Mouse (Mus musculus) ZHBTc4 (cell line): Measurements from ENCODE around the gene Gm9044.
"Not testable (repeated sequence)": the region's sequence is repeated elsewhere in the genome, so short reads cannot be mapped to it uniquely, and the experiment has no call there.

ENCODE experiments used
- DNase-seq: peaks from one replicate; pipeline ENCODE4 v3.0.0-alpha.2; 2011; ENCODE audit warnings: low read depth, low spot score

The Gm9044 gene

DNA sequence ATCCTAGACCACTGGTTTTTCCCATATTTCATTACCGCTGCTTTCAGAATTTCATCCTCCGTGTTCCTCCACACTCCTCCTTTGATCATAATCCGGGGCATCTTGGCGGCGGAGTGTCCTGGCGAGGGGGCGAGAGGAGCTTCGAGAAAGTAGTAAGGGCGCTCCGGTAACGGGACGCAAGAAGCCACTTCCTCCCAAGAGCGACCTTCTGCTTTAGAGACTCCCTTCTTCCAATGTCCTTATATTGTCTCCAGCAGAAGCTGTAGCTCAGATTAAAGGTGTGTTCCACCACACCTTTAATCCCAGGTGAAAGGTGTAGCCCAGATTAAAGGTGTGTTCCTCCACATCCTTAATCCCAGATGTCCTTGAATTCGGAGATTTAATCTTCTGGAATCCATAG is at the start of gene Gm9044:
Gene Gm9044 (minus strand): TSS at position 101 of the 400 bp plus-strand sequence.
- DNase-seq: not testable (repeated sequence)

GRCm38 (mm10) chr10:118370443-118370842 is 38.2 kb upstream of the Gm9044 start:
- peak; percentile 89 for DNase-seq

DNA sequence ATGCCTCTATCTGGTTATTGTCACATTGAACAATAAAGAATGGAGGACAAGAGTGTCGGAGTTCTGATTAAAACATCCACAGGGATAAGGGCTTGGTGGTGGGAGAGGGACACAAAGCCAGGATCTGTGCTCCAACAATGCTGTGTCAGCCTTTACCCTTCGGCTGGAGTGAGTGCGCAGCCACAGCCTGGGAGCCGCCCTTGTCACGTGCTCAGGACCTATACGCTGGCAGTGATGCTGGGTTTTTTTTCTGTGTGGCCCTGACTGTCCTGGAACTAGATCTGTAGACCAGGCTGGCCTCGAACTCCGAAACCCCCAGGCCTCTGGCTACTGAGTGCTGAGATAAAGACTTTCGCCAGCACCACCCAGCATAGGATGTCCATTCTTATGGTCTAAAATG is 37.3 kb upstream of the Gm9044 start:
- DNase-seq: peak; percentile 25

DNA sequence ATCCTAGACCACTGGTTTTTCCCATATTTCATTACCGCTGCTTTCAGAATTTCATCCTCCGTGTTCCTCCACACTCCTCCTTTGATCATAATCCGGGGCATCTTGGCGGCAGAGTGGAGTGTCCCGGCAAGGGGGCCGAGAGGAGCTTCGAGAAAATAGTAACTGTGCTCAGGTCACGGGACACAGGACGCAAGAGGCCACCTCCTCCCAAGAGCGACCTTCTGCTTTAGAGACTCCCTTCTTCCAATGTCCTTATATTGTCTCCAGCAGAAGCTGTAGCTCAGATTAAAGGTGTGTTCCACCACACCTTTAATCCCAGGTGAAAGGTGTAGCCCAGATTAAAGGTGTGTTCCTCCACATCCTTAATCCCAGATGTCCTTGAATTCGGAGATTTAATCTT is 21.8 kb upstream of the Gm9044 start, which contains the start of gene Gm9049:
Gene Gm9049 (minus strand): TSS at position 101 of the 400 bp plus-strand sequence.
- not testable (repeated sequence) for DNase-seq

DNA sequence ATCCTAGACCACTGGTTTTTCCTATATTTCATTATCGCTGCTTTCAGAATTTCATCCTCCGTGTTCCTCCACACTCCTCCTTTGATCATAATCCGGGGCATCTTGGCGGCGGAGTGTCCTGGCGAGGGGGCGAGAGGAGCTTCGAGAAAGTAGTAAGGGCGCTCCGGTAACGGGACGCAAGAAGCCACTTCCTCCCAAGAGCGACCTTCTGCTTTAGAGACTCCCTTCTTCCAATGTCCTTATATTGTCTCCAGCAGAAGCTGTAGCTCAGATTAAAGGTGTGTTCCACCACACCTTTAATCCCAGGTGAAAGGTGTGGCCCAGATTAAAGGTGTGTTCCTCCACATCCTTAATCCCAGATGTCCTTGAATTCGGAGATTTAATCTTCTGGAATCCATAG is 16.4 kb upstream of the Gm9044 start, which contains the start of gene Gm9048:
Gene Gm9048 (minus strand): TSS at position 101 of the 400 bp plus-strand sequence.
- DNase-seq: not testable (repeated sequence)

DNA sequence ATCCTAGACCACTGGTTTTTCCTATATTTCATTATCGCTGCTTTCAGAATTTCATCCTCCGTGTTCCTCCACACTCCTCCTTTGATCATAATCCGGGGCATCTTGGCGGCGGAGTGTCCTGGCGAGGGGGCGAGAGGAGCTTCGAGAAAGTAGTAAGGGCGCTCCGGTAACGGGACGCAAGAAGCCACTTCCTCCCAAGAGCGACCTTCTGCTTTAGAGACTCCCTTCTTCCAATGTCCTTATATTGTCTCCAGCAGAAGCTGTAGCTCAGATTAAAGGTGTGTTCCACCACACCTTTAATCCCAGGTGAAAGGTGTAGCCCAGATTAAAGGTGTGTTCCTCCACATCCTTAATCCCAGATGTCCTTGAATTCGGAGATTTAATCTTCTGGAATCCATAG is 10.9 kb upstream of the Gm9044 start, which contains the start of gene Gm9046:
Gene Gm9046 (minus strand): TSS at position 101 of the 400 bp plus-strand sequence.
- not testable (repeated sequence) for DNase-seq

DNA sequence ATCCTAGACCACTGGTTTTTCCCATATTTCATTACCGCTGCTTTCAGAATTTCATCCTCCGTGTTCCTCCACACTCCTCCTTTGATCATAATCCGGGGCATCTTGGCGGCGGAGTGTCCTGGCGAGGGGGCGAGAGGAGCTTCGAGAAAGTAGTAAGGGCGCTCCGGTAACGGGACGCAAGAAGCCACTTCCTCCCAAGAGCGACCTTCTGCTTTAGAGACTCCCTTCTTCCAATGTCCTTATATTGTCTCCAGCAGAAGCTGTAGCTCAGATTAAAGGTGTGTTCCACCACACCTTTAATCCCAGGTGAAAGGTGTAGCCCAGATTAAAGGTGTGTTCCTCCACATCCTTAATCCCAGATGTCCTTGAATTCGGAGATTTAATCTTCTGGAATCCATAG is 5.5 kb upstream of the Gm9044 start, which contains the start of gene Gm9045:
Gene Gm9045 (minus strand): TSS at position 101 of the 400 bp plus-strand sequence.
- DNase-seq: not testable (repeated sequence)

DNA sequence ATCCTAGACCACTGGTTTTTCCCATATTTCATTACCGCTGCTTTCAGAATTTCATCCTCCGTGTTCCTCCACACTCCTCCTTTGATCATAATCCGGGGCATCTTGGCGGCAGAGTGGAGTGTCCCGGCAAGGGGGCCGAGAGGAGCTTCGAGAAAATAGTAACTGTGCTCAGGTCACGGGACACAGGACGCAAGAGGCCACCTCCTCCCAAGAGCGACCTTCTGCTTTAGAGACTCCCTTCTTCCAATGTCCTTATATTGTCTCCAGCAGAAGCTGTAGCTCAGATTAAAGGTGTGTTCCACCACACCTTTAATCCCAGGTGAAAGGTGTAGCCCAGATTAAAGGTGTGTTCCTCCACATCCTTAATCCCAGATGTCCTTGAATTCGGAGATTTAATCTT is 5.3 kb downstream of the Gm9044 start, which contains the start of gene Gm9040:
Gene Gm9040 (minus strand): TSS at position 101 of the 400 bp plus-strand sequence.
- not testable (repeated sequence) for DNase-seq

DNA sequence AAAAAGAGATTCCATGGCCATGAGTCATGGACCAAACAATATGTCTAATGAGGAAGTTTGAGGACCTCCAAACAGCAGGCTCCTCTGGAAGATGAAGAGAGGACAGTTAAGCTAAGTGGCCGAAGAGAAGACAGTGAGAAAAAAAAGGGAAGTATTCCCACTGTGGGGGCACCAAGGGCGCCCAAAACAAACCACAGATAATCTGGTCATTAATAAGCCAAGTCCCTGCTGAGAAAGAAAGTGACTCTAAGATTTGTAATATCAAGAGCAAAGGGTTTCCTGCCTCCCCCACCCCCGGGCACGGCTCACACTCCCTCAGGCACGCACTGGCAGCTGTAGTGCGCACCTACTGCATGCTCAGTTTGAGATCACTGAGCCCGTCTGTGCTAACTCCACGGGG is 13.2 kb downstream of the Gm9044 start:
- no peak for DNase-seq

DNA sequence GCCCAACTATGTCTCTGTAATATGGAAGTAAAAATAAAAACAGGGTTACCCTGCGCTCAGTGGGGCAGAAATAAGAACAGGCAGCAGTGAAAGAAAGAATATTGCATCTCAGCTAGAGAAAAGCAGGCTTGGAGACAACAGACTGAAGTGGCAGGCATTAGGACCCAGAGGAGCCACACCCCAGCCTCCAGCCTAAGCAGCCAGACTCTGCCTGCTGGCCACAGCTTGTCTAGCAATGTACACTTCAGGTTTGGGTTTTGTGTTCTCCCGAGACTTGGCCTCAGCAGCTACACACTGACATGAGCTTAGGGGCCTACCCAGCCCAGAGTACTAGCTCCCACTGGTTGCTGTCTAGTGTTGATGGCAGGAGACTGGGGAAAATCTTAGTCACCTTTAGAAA is 30.1 kb downstream of the Gm9044 start:
- DNase-seq: not testable (repeated sequence)

GRCm38 (mm10) chr10:118294938-118295337 is 37.3 kb downstream of the Gm9044 start, which contains the start of gene Iltifb:
Iltifb (minus strand) TSS chr10:118295038.
- no peak for DNase-seq

GRCm38 (mm10) chr10:118283016-118283415 is 49.2 kb downstream of the Gm9044 start:
- not testable (repeated sequence) for DNase-seq

- DNase-seq: not testable (repeated sequence)
Measured at GRCm38 (mm10) chr10:118282565-118282964, 49.6 kb downstream of the Gm9044 start.
